Mouse (Mus musculus): ENCODE measurements at regions not wholly inside any gene's neighbourhood (a gene's known extent, or its start where the extent isn't known, plus 50 kb on each side); places are given as distances from the start of the nearest gene placed in this dataset.

DNA sequence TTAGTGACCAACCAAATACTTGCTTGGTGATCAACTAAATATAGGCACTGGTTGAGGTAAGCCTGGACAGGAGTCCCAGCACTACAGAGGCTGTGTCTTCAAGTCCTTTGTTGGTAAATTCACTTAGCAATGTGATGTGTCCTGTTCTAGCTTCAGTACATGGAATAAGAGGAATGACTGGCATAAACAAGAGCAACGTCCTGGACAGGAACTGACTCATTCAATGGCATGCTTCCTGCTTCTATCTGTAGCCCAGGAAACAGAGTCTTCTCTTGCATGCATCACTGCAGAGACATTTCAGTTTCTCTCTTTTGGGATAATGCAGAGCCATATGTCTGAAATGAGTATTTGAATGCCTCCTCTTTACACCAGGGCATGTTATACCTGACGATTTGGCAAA, 151.4 kb upstream of the Gm15294 start:
- DNase-seq (ENCODE audit: extremely low read depth, insufficient read length, low spot score), result peak; percentile 30

DNA sequence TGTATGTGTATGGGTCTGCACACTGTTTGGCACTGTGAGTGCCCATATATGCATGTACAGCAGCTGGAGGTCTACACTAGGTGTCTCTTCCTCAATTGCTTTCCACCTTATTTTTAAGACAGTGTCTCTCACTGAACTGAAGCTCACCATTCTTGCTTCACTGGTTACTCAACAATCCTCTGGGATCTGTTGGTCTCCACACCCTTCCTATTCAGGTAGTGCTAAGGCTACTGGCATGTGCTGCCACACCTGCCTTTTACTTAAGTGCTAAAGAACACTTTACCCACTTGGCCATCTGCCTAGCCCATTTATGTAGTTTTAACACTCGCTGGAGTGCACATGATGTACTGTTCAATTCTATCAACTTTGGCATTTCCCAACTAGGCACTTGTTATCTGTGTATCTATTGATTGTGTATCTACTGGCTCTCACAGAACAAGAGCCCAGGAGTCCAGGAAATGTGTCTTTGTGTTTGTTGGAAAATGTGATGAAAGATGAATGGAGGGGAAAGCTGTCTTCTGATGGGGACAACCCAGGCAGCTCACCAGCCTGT, 123.3 kb upstream of the Gm15294 start:
- no peak for DNase-seq (ENCODE audit: extremely low read depth, insufficient read length, low spot score)

Data from 3134 (cell line).